Mouse (Mus musculus) stomach, postnatal 0 days (tissue): Measurements from ENCODE around the gene Cd4. TPM values are rescaled to one million over a fixed set of nuclear protein-coding genes. Genes with fewer than 3 reads are reported as not detected.

ENCODE experiments used
- ATAC-seq: fragments of 200-750 bp; cut with Nextera tagmentation; 2 replicates; pipeline ENCODE4 v1.8.0; 2017; ENCODE audit not compliant: low FRiP score, low TSS enrichment
- DNase-seq: peaks from one replicate; pipeline ENCODE4 v3.0.0-alpha.2; 2016; ENCODE audit warnings: low spot score
- H3K27ac ChIP-seq: fragments of 300-500 bp; sonication (generic); replicated peaks from 2 replicates; pipeline ENCODE4 v1.5.1; 2014; ENCODE audit warnings: mild to moderate bottlenecking, control low read depth
- H3K27me3 ChIP-seq: fragments of 300-500 bp; sonication (generic); 2 replicates; pipeline ENCODE4 v1.6.1; 2014; ENCODE audit warnings: low read length; ENCODE audit not compliant: control insufficient read depth, insufficient read depth
- H3K36me3 ChIP-seq: fragments of 300-500 bp; sonication (generic); 2 replicates; pipeline ENCODE4 v1.6.1; 2014; ENCODE audit warnings: low read length, mixed read lengths; ENCODE audit not compliant: control insufficient read depth, insufficient read depth
- H3K4me1 ChIP-seq: fragments of 300-500 bp; sonication (generic); replicated peaks from 2 replicates; pipeline ENCODE4 v1.6.1; 2014; ENCODE audit warnings: antibody characterized with exemption; ENCODE audit not compliant: control insufficient read depth, insufficient read depth
- H3K4me2 ChIP-seq: fragments of 300-500 bp; sonication (generic); replicated peaks from 2 replicates; pipeline ENCODE4 v1.6.1; 2014; ENCODE audit warnings: low read depth, mild to moderate bottlenecking, control low read depth, moderate library complexity
- H3K4me3 ChIP-seq: fragments of 300-500 bp; sonication (generic); 2 replicates; pipeline ENCODE4 v1.5.1; 2014; ENCODE audit warnings: low read depth, low read length, control low read depth
- H3K9ac ChIP-seq: fragments of 300-500 bp; sonication (generic); 2 replicates; pipeline ENCODE4 v1.6.1; 2014; ENCODE audit warnings: mild to moderate bottlenecking, low read length, control low read depth, mixed read lengths
- H3K9me3 ChIP-seq: fragments of 300-500 bp; sonication (generic); 2 replicates; pipeline ENCODE4 v1.6.1; 2016; ENCODE audit warnings: low read length; ENCODE audit not compliant: control insufficient read depth
- CTCF ChIP-seq: IDR thresholded peaks from 2 replicates; pipeline ENCODE4 v1.5.1; 2016; ENCODE audit warnings: antibody characterized with exemption, low read depth, mild to moderate bottlenecking, moderate library complexity
- EP300 ChIP-seq: optimal IDR thresholded peaks from 2 replicates; pipeline ENCODE3; 2016; ENCODE audit warnings: antibody characterized with exemption
- WGBS: fragments of 180-500 bp; shearing (Covaris S2); extraction: QIAGEN DNeasy Blood & Tissue Kit; methylation state at CpG from one replicate; pipeline ENCODE4 v1.1.7; 2014; 5-methylcytosine and 5-hydroxymethylcytosine counted together
- polyA plus RNA-seq: library from polyadenylated mRNA; unstranded; fragments of >200 nt; fragmentation: Nextera tagmentation; extraction: Ambion mirVana; gene quantifications from 2 replicates; pipeline ENCODE4 v1.2.1, GENCODE M21; 2015

Cd4 gene
- polyA plus RNA-seq, 1 experiment from 2014 or later: 0.45 TPM

GRCm38 (mm10) chr6:124861266-124861665, 26.8 kb downstream of the Cd4 start:
- Histone ChIP-seq H3K4me1 (no peaks in the 10 kb centered on the region), H3K9me3 (no peaks in the 10 kb centered on the region), H3K4me3 (no peak overlapping the region), H3K36me3 (no peaks in the 10 kb centered on the region), H3K4me2 (no peak overlapping the region), H3K27me3 (no peaks in the 10 kb centered on the region; the same call in 1 of the 2 replicates), H3K27ac (no peak overlapping the region), H3K9ac (no peak overlapping the region)
- no peak for ATAC-seq
- TF ChIP-seq CTCF: no peak
- TF ChIP-seq EP300: no peak
- no peak for DNase-seq
- WGBS: 85% methylated on average over 19 of the region's 19 CpGs

GRCm38 (mm10) chr6:124860511-124860910, 27.5 kb downstream of the Cd4 start:
- ATAC-seq: no peak
- WGBS: 84% methylated on average over 9 of the region's 9 CpGs
- H3K9ac ChIP-seq: no peak overlapping the region
- no peak overlapping the region for H3K4me3 ChIP-seq
- no peaks in the 10 kb centered on the region for H3K36me3 ChIP-seq
- no peaks in the 10 kb centered on the region for H3K9me3 ChIP-seq
- H3K4me2 ChIP-seq: no peak overlapping the region
- no peaks in the 10 kb centered on the region; the same call in 1 of the 2 replicates for H3K27me3 ChIP-seq
- no peak overlapping the region for H3K27ac ChIP-seq
- no peak for DNase-seq
- TF ChIP-seq CTCF (no peak), EP300 (no peak)
- H3K4me1 ChIP-seq: no peaks in the 10 kb centered on the region

- Histone ChIP-seq H3K9me3 (no peaks in the 10 kb centered on the region), H3K36me3 (no peaks in the 10 kb centered on the region), H3K4me2 (no peak overlapping the region), H3K4me1 (no peaks in the 10 kb centered on the region), H3K27ac (no peak overlapping the region), H3K4me3 (no peak overlapping the region), H3K27me3 (no peaks in the 10 kb centered on the region; the same call in 1 of the 2 replicates), H3K9ac (no peak overlapping the region)
- WGBS: 11% methylated on average over 12 of the region's 12 CpGs
- ATAC-seq: peak; percentile 48
- peak; percentile 90 for DNase-seq
- TF ChIP-seq EP300 (no peak), CTCF (peak; percentile 95)
Observed at GRCm38 (mm10) chr6:124859725-124860124, 28.3 kb downstream of the Cd4 start.

- H3K4me2 ChIP-seq: no peak overlapping the region
- DNase-seq (no peak), ATAC-seq (no peak)
- TF ChIP-seq CTCF (no peak), EP300 (no peak)
- no peaks in the 10 kb centered on the region for H3K4me1 ChIP-seq
- no peak overlapping the region for H3K27ac ChIP-seq
- no peak overlapping the region for H3K9ac ChIP-seq
- no peaks in the 10 kb centered on the region for H3K9me3 ChIP-seq
- no peak overlapping the region for H3K4me3 ChIP-seq
- no peaks in the 10 kb centered on the region for H3K36me3 ChIP-seq
- H3K27me3 ChIP-seq: no peaks in the 10 kb centered on the region; the same call in 1 of the 2 replicates
- WGBS: 72% methylated on average over 28 of the region's 28 CpGs
Observed at GRCm38 (mm10) chr6:124858561-124859318, 29.3 kb downstream of the Cd4 start.

- 0 out of 2 replicates have a peak overlapping the region, but pooled peaks have one; percentile 13 for H3K27ac ChIP-seq
- DNase-seq (no peak), ATAC-seq (no peak)
- H3K9ac ChIP-seq: no peak overlapping the region
- TF ChIP-seq CTCF: no peak
- TF ChIP-seq EP300: no peak
- no peaks in the 10 kb centered on the region for H3K4me1 ChIP-seq
- H3K9me3 ChIP-seq: no peaks in the 10 kb centered on the region
- H3K4me2 ChIP-seq: peak overlapping the region; percentile 82
- H3K4me3 ChIP-seq: peak overlapping the region; percentile 72
- no peaks in the 10 kb centered on the region for H3K36me3 ChIP-seq
- 29% methylated on average over 26 of the region's 26 CpGs for WGBS
- no peaks in the 10 kb centered on the region; the same call in 1 of the 2 replicates for H3K27me3 ChIP-seq
Observed at GRCm38 (mm10) chr6:124857840-124858530, 30.0 kb downstream of the Cd4 start.
